Mouse (Mus musculus) CH12.LX (cell line): ENCODE measurements around the gene Psmb1. TPM values are rescaled to one million over a fixed set of nuclear protein-coding genes. Genes with fewer than 3 reads are reported as not detected.

Source experiments
- DNase-seq: peaks from one replicate; pipeline ENCODE4 v3.0.0-alpha.2; 2013; ENCODE audit errors: extremely low read depth
- H3K27ac ChIP-seq: 2 replicates; pipeline ENCODE4 v1.5.1; 2012; ENCODE audit warnings: low read depth, mild to moderate bottlenecking, control low read depth, moderate library complexity; ENCODE audit not compliant: insufficient read depth
- H3K27me3 ChIP-seq: replicated peaks from 2 replicates; pipeline ENCODE3; 2012; ENCODE audit warnings: inconsistent platforms
- H3K36me3 ChIP-seq, 2 experiments: replicated peaks in 1 of 2; 2 replicates each; pipeline versions ENCODE3 to v1.6.1; 2012; ENCODE audit warnings: inconsistent platforms in 1 of 2, low read length in 1 of 2, mild to moderate bottlenecking in 1 of 2, mixed read lengths in 1 of 2, moderate library complexity in 1 of 2; ENCODE audit not compliant: control insufficient read depth in 1 of 2, insufficient read depth in 1 of 2
- H3K4me1 ChIP-seq, 2 experiments: 2 replicates each; pipeline ENCODE4 v1.6.1; 2012; ENCODE audit warnings: inconsistent platforms in 1 of 2, moderate library complexity in 1 of 2; ENCODE audit not compliant: insufficient read depth in 2 of 2, control insufficient read depth in 1 of 2
- H3K4me2 ChIP-seq: 2 replicates; pipeline ENCODE4 v1.6.1; 2012; ENCODE audit warnings: low read depth, mild to moderate bottlenecking, control low read depth; ENCODE audit not compliant: poor library complexity, insufficient read depth, severe bottlenecking
- H3K4me3 ChIP-seq, 3 experiments: fragments of 150-350 bp in 1 of 3; sonication (generic) in 1 of 3; replicated peaks in 1 of 3; 2 replicates each; pipeline versions ENCODE3 to v1.5.1; 2011 to 2012; ENCODE audit warnings: low read depth in 2 of 3, low read length in 2 of 3, mild to moderate bottlenecking in 2 of 3, moderate library complexity in 2 of 3, control low read depth in 1 of 3, improper control_type of control experiment in 1 of 3, inconsistent platforms in 1 of 3, mixed read lengths in 1 of 3; ENCODE audit not compliant: poor library complexity in 1 of 3
- H3K79me2 ChIP-seq: replicated peaks from 2 replicates; pipeline ENCODE4 v1.6.1; 2012; ENCODE audit warnings: mild to moderate bottlenecking, moderate library complexity; ENCODE audit not compliant: control insufficient read depth, poor library complexity, insufficient read depth, severe bottlenecking; ENCODE audit errors: extremely low read depth
- H3K9ac ChIP-seq: 2 replicates; pipeline ENCODE4 v1.6.1; 2012; ENCODE audit warnings: low read depth, mild to moderate bottlenecking, control low read depth, moderate library complexity; ENCODE audit not compliant: insufficient read depth
- H3K9me3 ChIP-seq: replicated peaks from 2 replicates; pipeline ENCODE3; 2012; ENCODE audit warnings: low read length, inconsistent platforms, mixed read lengths
- BHLHE40 ChIP-seq: IDR thresholded peaks from 2 replicates; pipeline ENCODE4 v1.6.1; 2011; ENCODE audit warnings: mild to moderate bottlenecking, low read depth, low read length, improper control_type of control experiment
- E2F4 ChIP-seq: IDR thresholded peaks from 2 replicates; pipeline ENCODE4 v1.6.1; 2011; ENCODE audit warnings: low read depth, low read length, improper control_type of control experiment; ENCODE audit not compliant: insufficient replicate concordance
- ELF1 ChIP-seq: IDR thresholded peaks from 2 replicates; pipeline ENCODE4 v1.6.1; 2014; ENCODE audit warnings: low read depth, mild to moderate bottlenecking, inconsistent platforms, low read length, improper control_type of control experiment
- EP300 ChIP-seq: IDR thresholded peaks from 2 replicates; pipeline ENCODE4 v1.6.1; 2011; ENCODE audit warnings: low read length, improper control_type of control experiment
- ETS1 ChIP-seq: conservative IDR thresholded peaks from 2 replicates; pipeline ENCODE4 v1.6.1; 2012; ENCODE audit warnings: low read depth, mild to moderate bottlenecking, inconsistent platforms, low read length, improper control_type of control experiment, moderate library complexity
- GABPA ChIP-seq: IDR thresholded peaks from 2 replicates; pipeline ENCODE4 v1.6.1; 2012; ENCODE audit warnings: low read depth, low read length, improper control_type of control experiment, inconsistent platforms; ENCODE audit not compliant: insufficient replicate concordance
- HCFC1 ChIP-seq: IDR thresholded peaks from 2 replicates; pipeline ENCODE4 v1.6.1; 2012; ENCODE audit warnings: low read depth, mild to moderate bottlenecking, inconsistent platforms, low read length, improper control_type of control experiment
- JUN ChIP-seq: IDR thresholded peaks from 2 replicates; pipeline ENCODE4 v1.6.1; 2011; ENCODE audit warnings: low read depth, mild to moderate bottlenecking, low read length, improper control_type of control experiment, moderate library complexity; ENCODE audit not compliant: insufficient read depth
- JUND ChIP-seq: conservative IDR thresholded peaks from 2 replicates; pipeline ENCODE4 v1.6.1; 2011; ENCODE audit warnings: low read depth, low read length, improper control_type of control experiment
- MEF2A ChIP-seq: IDR thresholded peaks from 2 replicates; pipeline ENCODE4 v1.6.1; 2014; ENCODE audit warnings: low read depth, mild to moderate bottlenecking, inconsistent platforms, low read length, improper control_type of control experiment, borderline replicate concordance
- MXI1 ChIP-seq: IDR thresholded peaks from 2 replicates; pipeline ENCODE4 v1.6.1; 2011; ENCODE audit warnings: mild to moderate bottlenecking, low read depth, low read length, improper control_type of control experiment
- NELFE ChIP-seq: IDR thresholded peaks from 2 replicates; pipeline ENCODE4 v1.6.1; 2011; ENCODE audit warnings: low read depth, low read length, improper control_type of control experiment
- PAX5 ChIP-seq: IDR thresholded peaks from 2 replicates; pipeline ENCODE4 v1.6.1; 2012; ENCODE audit warnings: low read length, inconsistent platforms, mixed read lengths
- RCOR1 ChIP-seq: conservative IDR thresholded peaks from 2 replicates; pipeline ENCODE4 v1.6.1; 2012; ENCODE audit warnings: low read depth, mild to moderate bottlenecking, inconsistent platforms, low read length, improper control_type of control experiment
- SMC3 ChIP-seq: IDR thresholded peaks from 2 replicates; pipeline ENCODE4 v1.6.1; 2011; ENCODE audit warnings: low read depth, low read length, improper control_type of control experiment
- TBP ChIP-seq: conservative IDR thresholded peaks from 2 replicates; pipeline ENCODE4 v1.6.1; 2011; ENCODE audit warnings: low read depth, low read length, improper control_type of control experiment
- TCF12 ChIP-seq: IDR thresholded peaks from 2 replicates; pipeline ENCODE4 v1.6.1; 2014; ENCODE audit warnings: low read depth, mild to moderate bottlenecking, inconsistent platforms, low read length, improper control_type of control experiment
- UBTF ChIP-seq: IDR thresholded peaks from 2 replicates; pipeline ENCODE4 v1.6.1; 2012; ENCODE audit warnings: low read depth, mild to moderate bottlenecking, inconsistent platforms, low read length, improper control_type of control experiment, moderate library complexity
- USF1 ChIP-seq: IDR thresholded peaks from 2 replicates; pipeline ENCODE4 v1.6.1; 2014; ENCODE audit warnings: low read depth, mild to moderate bottlenecking, inconsistent platforms, low read length, improper control_type of control experiment
- ZMIZ1 ChIP-seq: IDR thresholded peaks from 2 replicates; pipeline ENCODE4 v1.6.1; 2012; ENCODE audit warnings: low read depth, mild to moderate bottlenecking, inconsistent platforms, low read length, improper control_type of control experiment
- ZNF384 ChIP-seq: IDR thresholded peaks from 2 replicates; pipeline ENCODE4 v1.6.1; 2012; ENCODE audit warnings: low read depth, low read length, improper control_type of control experiment, inconsistent platforms
- dilution Hi-C: fragments of 300-500 bp; cut with MboI; formaldehyde crosslinking; loops from 2 replicates; pipeline ENCODE4 v1.14.3; 2020; ENCODE audit warnings: low sequenced_read_pairs; ENCODE audit not compliant: extremely low pct_unique_long_range_greater_than_20kb, extremely low pct_ligation_motif_present
- in situ Hi-C: fragments of 300-500 bp; cut with MboI; formaldehyde crosslinking; loops from 3 replicates; pipeline ENCODE4 v1.14.3; 2019; ENCODE audit warnings: low sequenced_read_pairs, low pct_ligation_motif_present, low pct_unique_long_range_greater_than_20kb, mixed read lengths
- polyA plus RNA-seq: library from polyadenylated mRNA; unstranded; fragments of >175 nt; gene quantifications from 2 replicates; pipeline ENCODE4 v1.2.1, GENCODE M21; 2012; ENCODE audit warnings: low read depth; ENCODE audit not compliant: insufficient read length
- total RNA-seq, 2 experiments: library from RNA; depleted of rRNA; stranded (reverse); fragments of 300-350 nt in 1 of 2; fragments of >200 nt in 1 of 2; gene quantifications; 2 replicates each; pipeline ENCODE4 v1.2.3; 2012 to 2014

Gene Psmb1
- total and polyA plus RNA-seq, 3 experiments: 186 to 416 (median 212) TPM

DNA sequence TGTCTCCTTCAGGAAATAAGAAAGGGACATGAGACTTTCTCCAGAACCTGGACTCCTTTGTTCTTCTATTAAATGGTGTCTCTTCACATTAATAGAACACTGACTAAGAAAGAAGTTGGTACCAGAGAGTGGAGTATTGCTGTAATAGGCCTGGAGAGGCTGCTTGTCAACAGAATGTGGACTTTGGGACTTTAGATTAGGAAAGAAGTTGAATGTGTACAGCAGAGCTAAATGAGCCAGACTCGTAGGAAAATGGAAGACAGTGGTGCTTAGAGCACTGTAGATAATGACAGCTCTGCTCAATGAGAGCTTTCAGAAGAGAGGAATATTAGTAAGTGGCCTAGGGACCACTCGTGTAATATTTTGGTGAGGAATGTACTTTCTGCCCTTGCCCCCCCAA, 43.0 kb downstream of the Psmb1 start:
- in situ Hi-C loops: no loop called here
- Histone ChIP-seq H3K9ac (no peak overlapping the region), H3K27me3 (no peaks in the 10 kb centered on the region), H3K4me3 (no peak overlapping the region), H3K79me2 (no peaks in the 10 kb centered on the region), H3K27ac (no peak overlapping the region), H3K4me2 (no peak overlapping the region), H3K4me1 (peaks cover 0 to under 1% of the 10 kb centered on the region in 2 experiments; a peak in 1 of 4 replicates), H3K9me3 (no peaks in the 10 kb centered on the region), H3K36me3 (peaks cover under 1 to 25% of the 10 kb centered on the region in 2 experiments)
- dilution Hi-C loops: no loop called here
- no peak for DNase-seq
- TF ChIP-seq BHLHE40: no peak
- TF ChIP-seq UBTF: no peak
- TF ChIP-seq JUN: no peak
- no peak for TF ChIP-seq JUND
- TF ChIP-seq RCOR1: no peak
- no peak for TF ChIP-seq HCFC1
- TF ChIP-seq TCF12: no peak
- TF ChIP-seq MXI1: no peak

GRCm38 (mm10) chr17:15455203-15455602, 44.3 kb downstream of the Psmb1 start:
- H3K27me3 ChIP-seq: no peaks in the 10 kb centered on the region
- dilution Hi-C loops: no loop called here
- DNase-seq: no peak
- H3K9me3 ChIP-seq: no peaks in the 10 kb centered on the region
- no peaks in the 10 kb centered on the region for H3K4me1 ChIP-seq
- H3K79me2 ChIP-seq: no peaks in the 10 kb centered on the region
- H3K9ac ChIP-seq: no peak overlapping the region
- no peak overlapping the region for H3K4me2 ChIP-seq
- in situ Hi-C loops: no loop called here
- no peak overlapping the region for H3K4me3 ChIP-seq
- H3K27ac ChIP-seq: no peak overlapping the region
- no peak for TF ChIP-seq MEF2A
- TF ChIP-seq TBP: no peak
- TF ChIP-seq USF1: no peak
- TF ChIP-seq EP300: no peak
- no peak for TF ChIP-seq JUN
- TF ChIP-seq ELF1: no peak
- TF ChIP-seq ZMIZ1: no peak
- TF ChIP-seq RCOR1: no peak
- TF ChIP-seq ETS1: no peak
- TF ChIP-seq NELFE: no peak
- TF ChIP-seq BHLHE40: no peak
- no peak for TF ChIP-seq PAX5
- no peak for TF ChIP-seq ZNF384
- no peak for TF ChIP-seq GABPA
- no peak for TF ChIP-seq SMC3
- no peak for TF ChIP-seq E2F4
- peaks cover 0 to 21% of the 10 kb centered on the region in 2 experiments for H3K36me3 ChIP-seq
